12 mouse cellular contexts compared by ENCODE assay signal in genomic region chr3:116009622-116010344, GRCm38 (mm10). TPM values are rescaled to one million over a fixed set of nuclear protein-coding genes. Genes with fewer than 3 reads are reported as not detected.
A peak's percentile ranks its signal among the peaks of the same experiment; 100 is the strongest.
DNase-seq lines count a peak whose midpoint lies in the region; ATAC-seq lines count a peak whose summit lies in the region.
"Had no signal": no experiment of that assay in that cellular context is flagged by ENCODE, and none has a peak within 500 bp of the region (broad histone marks: within the 10 kb centered on the region; RNA-seq: fewer than 3 reads in every experiment).

No protein-coding gene starts in this region.

- H3K36me3 ChIP-seq in hindbrain, embryonic 13.5 days, result peaks cover 3% of the 10 kb centered on the region; the same call in 1 of the 2 replicates
- no peaks in the 10 kb centered on the region for H3K36me3 ChIP-seq in hindbrain, embryonic 11.5 days (ENCODE audit: control insufficient read depth, insufficient read depth, low read length)
- H3K36me3 ChIP-seq in midbrain, embryonic 16.5 days (ENCODE audit: control insufficient read depth, insufficient read depth, low read length), result no peaks in the 10 kb centered on the region
- H3K36me3 ChIP-seq: intestine, embryonic 15.5 days had no signal

- peak overlapping the region; percentile 91 for H3K4me2 ChIP-seq in hindbrain, embryonic 13.5 days
- no peak overlapping the region for H3K4me2 ChIP-seq in hindbrain, embryonic 11.5 days (replicated peaks; ENCODE audit: low read depth, low read length)
- H3K4me2 ChIP-seq in midbrain, embryonic 16.5 days (ENCODE audit: low read length), result peak overlapping the region; percentile 80

- 79% methylated on average over 17 of the region's 17 CpGs for WGBS in hindbrain, embryonic 13.5 days
- WGBS in hindbrain, embryonic 11.5 days, result 88% methylated on average over 17 of the region's 17 CpGs
- WGBS in midbrain, embryonic 16.5 days, result 73% methylated on average over 17 of the region's 17 CpGs

- ATAC-seq in hindbrain, embryonic 13.5 days (ENCODE audit: low FRiP score), result no peak
- no peak for ATAC-seq in hindbrain, embryonic 11.5 days (ENCODE audit: low FRiP score)
- no peak for ATAC-seq in midbrain, embryonic 16.5 days
- ATAC-seq: intestine, embryonic 15.5 days had no signal

- peaks cover 34% of the 10 kb centered on the region for H3K4me1 ChIP-seq in hindbrain, embryonic 13.5 days (replicated peaks)
- no peaks in the 10 kb centered on the region for H3K4me1 ChIP-seq in hindbrain, embryonic 11.5 days (replicated peaks; ENCODE audit: control insufficient read depth, insufficient read depth, low read length)
- peaks cover 27% of the 10 kb centered on the region for H3K4me1 ChIP-seq in midbrain, embryonic 16.5 days (ENCODE audit: control insufficient read depth, insufficient read depth, low read length)

- H3K27ac ChIP-seq in hindbrain, embryonic 13.5 days, result no peak overlapping the region
- H3K27ac ChIP-seq in hindbrain, embryonic 11.5 days (ENCODE audit: low read depth, low read length), result no peak overlapping the region
- H3K27ac ChIP-seq in midbrain, embryonic 16.5 days (ENCODE audit: low read length), result no peak overlapping the region
- H3K27ac ChIP-seq: intestine, embryonic 15.5 days had no signal

- H3K27me3 ChIP-seq in hindbrain, embryonic 13.5 days, result no peaks in the 10 kb centered on the region
- no peaks in the 10 kb centered on the region for H3K27me3 ChIP-seq in hindbrain, embryonic 11.5 days (ENCODE audit: control insufficient read depth, insufficient read depth, low read length)
- no peaks in the 10 kb centered on the region for H3K27me3 ChIP-seq in midbrain, embryonic 16.5 days (ENCODE audit: control insufficient read depth, insufficient read depth, low read depth, low read length)
- H3K27me3 ChIP-seq: intestine, embryonic 15.5 days had no signal

- H3K9ac ChIP-seq in hindbrain, embryonic 13.5 days, result no peak overlapping the region
- no peak overlapping the region for H3K9ac ChIP-seq in hindbrain, embryonic 11.5 days (ENCODE audit: low read depth, low read length)
- H3K9ac ChIP-seq in midbrain, embryonic 16.5 days (ENCODE audit: low read depth, low read length), result peak overlapping the region; percentile 25; the same call in 1 of the 2 replicates
- H3K9ac ChIP-seq: intestine, embryonic 15.5 days had no signal

- H3K4me3 ChIP-seq in hindbrain, embryonic 13.5 days, result peak overlapping the region; percentile 84; the same call in 1 of the 2 replicates
- H3K4me3 ChIP-seq in hindbrain, embryonic 11.5 days (ENCODE audit: low read depth, low read length), result no peak overlapping the region
- no peak overlapping the region; the same call in none of the 2 replicates for H3K4me3 ChIP-seq in midbrain, embryonic 16.5 days (ENCODE audit: low read depth, low read length)
- H3K4me3 ChIP-seq: intestine, embryonic 15.5 days had no signal

- peak; percentile 43 for DNase-seq in cerebellum, adult 11 months
- no peak for DNase-seq in cerebellum, postnatal 4 days (ENCODE audit: low spot score in 2 of 2)
- DNase-seq in hindbrain, embryonic 11.5 days (ENCODE audit: low spot score), result no peak
- peak; percentile 62 for DNase-seq in cerebellum, postnatal 25 days
- DNase-seq in right cerebral cortex, postnatal 25 days, result no peak
- no peak for DNase-seq in urinary bladder, postnatal 10 days (ENCODE audit: low spot score)
- DNase-seq: gastrocnemius, postnatal 14 days; kidney, postnatal 36 days; lung, postnatal 14 days had no signal

- no peaks in the 10 kb centered on the region for H3K9me3 ChIP-seq in hindbrain, embryonic 13.5 days
- H3K9me3 ChIP-seq in hindbrain, embryonic 11.5 days (ENCODE audit: control insufficient read depth, low read length), result no peaks in the 10 kb centered on the region
- no peaks in the 10 kb centered on the region for H3K9me3 ChIP-seq in midbrain, embryonic 16.5 days (replicated peaks; ENCODE audit: control insufficient read depth, low read length, poor library complexity, severe bottlenecking)
- H3K9me3 ChIP-seq: intestine, embryonic 15.5 days had no signal

RNA-seq across cellular contexts. Expression of gene Extl2, which starts 2.5 kb away (rescaled TPM):
- polyA plus RNA-seq in hindbrain, embryonic 13.5 days (2015; fragmentation: Nextera tagmentation; extraction: Ambion mirVana), result 28.5 and 32.2 TPM in 2 replicates
- polyA plus RNA-seq in hindbrain, embryonic 11.5 days (2014; fragmentation: Nextera tagmentation; extraction: Ambion mirVana), result 28.7 and 31.0 TPM in 2 replicates
- 30.0 and 30.1 TPM in 2 replicates for polyA plus RNA-seq in midbrain, embryonic 16.5 days (2015; fragmentation: Nextera tagmentation; extraction: Ambion mirVana)

RNA-seq across cellular contexts. Expression of gene Slc30a7, which starts 2.6 kb away (rescaled TPM):
- polyA plus RNA-seq in hindbrain, embryonic 13.5 days (2015; fragmentation: Nextera tagmentation; extraction: Ambion mirVana), result 18.8 and 21.2 TPM in 2 replicates
- polyA plus RNA-seq in hindbrain, embryonic 11.5 days (2014; fragmentation: Nextera tagmentation; extraction: Ambion mirVana), result 29.3 and 31.2 TPM in 2 replicates
- polyA plus RNA-seq in midbrain, embryonic 16.5 days (2015; fragmentation: Nextera tagmentation; extraction: Ambion mirVana), result 14.2 and 19.5 TPM in 2 replicates

Comparison
In these comparisons a context has a peak if more than half of its experiments do, and no peak if none do; other contexts are left out.
1. DNase-seq: peak in cerebellum, adult 11 months (single experiment) and cerebellum, postnatal 25 days (2 of 2); none in cerebellum, postnatal 4 days (0 of 2), hindbrain, embryonic 11.5 days (single experiment), right cerebral cortex, postnatal 25 days (single experiment) and urinary bladder, postnatal 10 days (single experiment).